Mouse (Mus musculus) MEL (cell line): Measurements from ENCODE around the gene Kat7. TPM values are rescaled to one million over a fixed set of nuclear protein-coding genes. Genes with fewer than 3 reads are reported as not detected.

ENCODE experiments used
- DNase-seq: peaks from one replicate; pipeline ENCODE4 v3.0.0; 2011; ENCODE audit warnings: low read depth, low spot score
- H3K27ac ChIP-seq: 2 replicates; pipeline ENCODE4 v1.5.1; 2012; ENCODE audit warnings: low read depth, mild to moderate bottlenecking, control low read depth, low read length, moderate library complexity; ENCODE audit not compliant: control insufficient read depth
- H3K27me3 ChIP-seq, 2 experiments: fragments of 150-350 bp in 1 of 2; sonication (generic) in 1 of 2; 2 replicates each; pipeline ENCODE4 v1.6.1; 2012; ENCODE audit warnings: low read length in 2 of 2, mild to moderate bottlenecking in 2 of 2, improper control_type of control experiment in 1 of 2, moderate library complexity in 1 of 2; ENCODE audit not compliant: insufficient read depth in 2 of 2, control insufficient read depth in 1 of 2
- H3K36me3 ChIP-seq, 2 experiments: 2 replicates each; pipeline ENCODE4 v1.6.1; 2012 to 2014; ENCODE audit warnings: low read length in 2 of 2, improper control_type of control experiment in 1 of 2, inconsistent platforms in 1 of 2, mild to moderate bottlenecking in 1 of 2; ENCODE audit not compliant: insufficient read depth in 2 of 2, control insufficient read depth in 1 of 2
- H3K4me1 ChIP-seq, 2 experiments: fragments of 150-350 bp in 1 of 2; sonication (generic) in 1 of 2; 2 replicates each; pipeline ENCODE4 v1.6.1; 2012; ENCODE audit warnings: low read length in 2 of 2, improper control_type of control experiment in 1 of 2, mild to moderate bottlenecking in 1 of 2; ENCODE audit not compliant: insufficient read depth in 2 of 2, control insufficient read depth in 1 of 2
- H3K4me3 ChIP-seq, 2 experiments: fragments of 150-350 bp in 1 of 2; sonication (generic) in 1 of 2; 2 replicates each; pipeline ENCODE4 v1.5.1; 2012; ENCODE audit warnings: low read depth in 2 of 2, low read length in 2 of 2, mild to moderate bottlenecking in 2 of 2, moderate library complexity in 2 of 2, control low read depth in 1 of 2, improper control_type of control experiment in 1 of 2; ENCODE audit not compliant: control insufficient read depth in 1 of 2, insufficient read depth in 1 of 2
- H3K79me2 ChIP-seq: 2 replicates; pipeline ENCODE4 v1.6.1; 2012; ENCODE audit warnings: mild to moderate bottlenecking, low read length, moderate library complexity; ENCODE audit not compliant: control insufficient read depth, poor library complexity, insufficient read depth
- H3K9ac ChIP-seq: 2 replicates; pipeline ENCODE4 v1.6.1; 2012; ENCODE audit warnings: low read depth, mild to moderate bottlenecking, control low read depth, low read length, moderate library complexity; ENCODE audit not compliant: control insufficient read depth, poor library complexity, severe bottlenecking
- H3K9me3 ChIP-seq: fragments of 150-350 bp; sonication (generic); replicated peaks from 2 replicates; pipeline ENCODE4 v1.6.1; 2012; ENCODE audit warnings: mild to moderate bottlenecking, low read length, improper control_type of control experiment, moderate library complexity; ENCODE audit not compliant: insufficient read depth
- BHLHE40 ChIP-seq: IDR thresholded peaks from 2 replicates; pipeline ENCODE4 v1.6.1; 2012; ENCODE audit warnings: low read depth, mild to moderate bottlenecking, inconsistent platforms, low read length, improper control_type of control experiment, borderline replicate concordance
- CHD1 ChIP-seq: IDR thresholded peaks from 2 replicates; pipeline ENCODE4 v1.6.1; 2012; ENCODE audit warnings: low read depth, mild to moderate bottlenecking, inconsistent platforms, low read length, improper control_type of control experiment
- CHD2 ChIP-seq: IDR thresholded peaks from 2 replicates; pipeline ENCODE4 v1.6.1; 2011; ENCODE audit warnings: low read length, improper control_type of control experiment
- CTCF ChIP-seq, 3 experiments: IDR thresholded peaks in 2 of 3; conservative IDR thresholded peaks in 1 of 3; 2 replicates each; pipeline ENCODE4 v1.5.1; 2011 to 2012; ENCODE audit warnings: low read length in 3 of 3, low read depth in 2 of 3, mild to moderate bottlenecking in 2 of 3, improper control_type of control experiment in 1 of 3, inconsistent platforms in 1 of 3, mixed read lengths in 1 of 3, moderate library complexity in 1 of 3; ENCODE audit not compliant: control insufficient read depth in 1 of 3, insufficient read depth in 1 of 3, poor library complexity in 1 of 3, severe bottlenecking in 1 of 3
- E2F4 ChIP-seq: IDR thresholded peaks from 2 replicates; pipeline ENCODE4 v1.6.1; 2011; ENCODE audit warnings: low read depth, low read length, improper control_type of control experiment, borderline replicate concordance
- EP300 ChIP-seq, 2 experiments: IDR thresholded peaks; 2 replicates each; pipeline ENCODE4 v1.6.1; 2011; ENCODE audit warnings: improper control_type of control experiment in 2 of 2, low read length in 2 of 2, low read depth in 1 of 2, mild to moderate bottlenecking in 1 of 2
- ETS1 ChIP-seq: IDR thresholded peaks from 2 replicates; pipeline ENCODE4 v1.6.1; 2012; ENCODE audit warnings: low read depth, mild to moderate bottlenecking, inconsistent platforms, low read length, improper control_type of control experiment, moderate library complexity
- GABPA ChIP-seq: IDR thresholded peaks from 2 replicates; pipeline ENCODE4 v1.6.1; 2012; ENCODE audit warnings: low read depth, mild to moderate bottlenecking, inconsistent platforms, low read length, improper control_type of control experiment, moderate library complexity
- HCFC1 ChIP-seq: IDR thresholded peaks from 2 replicates; pipeline ENCODE4 v1.6.1; 2012; ENCODE audit warnings: low read depth, mild to moderate bottlenecking, inconsistent platforms, low read length, improper control_type of control experiment, moderate library complexity
- MXI1 ChIP-seq: IDR thresholded peaks from 2 replicates; pipeline ENCODE4 v1.6.1; 2011; ENCODE audit warnings: mild to moderate bottlenecking, low read depth, low read length, improper control_type of control experiment
- RAD21 ChIP-seq: IDR thresholded peaks from 2 replicates; pipeline ENCODE4 v1.6.1; 2011; ENCODE audit warnings: mild to moderate bottlenecking, low read depth, low read length, improper control_type of control experiment
- SIN3A ChIP-seq: IDR thresholded peaks from 2 replicates; pipeline ENCODE4 v1.6.1; 2012; ENCODE audit warnings: low read length, improper control_type of control experiment, inconsistent platforms
- TCF12 ChIP-seq: IDR thresholded peaks from 2 replicates; pipeline ENCODE4 v1.6.1; 2014; ENCODE audit warnings: low read depth, mild to moderate bottlenecking, inconsistent platforms, low read length, improper control_type of control experiment, moderate library complexity
- USF1 ChIP-seq: IDR thresholded peaks from 2 replicates; pipeline ENCODE4 v1.6.1; 2014; ENCODE audit warnings: low read depth, mild to moderate bottlenecking, inconsistent platforms, low read length, improper control_type of control experiment, moderate library complexity
- USF2 ChIP-seq, 2 experiments: IDR thresholded peaks; 2 replicates each; pipeline ENCODE4 v1.6.1; 2011 to 2012; ENCODE audit warnings: improper control_type of control experiment in 2 of 2, low read length in 2 of 2, borderline replicate concordance in 1 of 2, inconsistent platforms in 1 of 2, low read depth in 1 of 2, mild to moderate bottlenecking in 1 of 2; ENCODE audit not compliant: insufficient read depth in 1 of 2
- ZNF384 ChIP-seq: IDR thresholded peaks from 2 replicates; pipeline ENCODE4 v1.6.1; 2012; ENCODE audit warnings: low read depth, mild to moderate bottlenecking, inconsistent platforms, low read length, improper control_type of control experiment
- polyA plus RNA-seq, 2 experiments: library from polyadenylated mRNA; stranded (reverse) in 1 of 2; unstranded in 1 of 2; fragments of >175 nt in 1 of 2; fragments of >200 nt in 1 of 2; gene quantifications; 2 replicates each; pipeline versions ENCODE4 v1.2.1 to v1.2.4; 2012; ENCODE audit warnings: low replicate concordance in 2 of 2, low read depth in 1 of 2; ENCODE audit not compliant: insufficient read length in 2 of 2, insufficient read depth in 1 of 2, missing spikeins in 1 of 2
- total RNA-seq: library from RNA; depleted of rRNA; stranded (reverse); fragments of 300-350 nt; gene quantifications from 2 replicates; pipeline ENCODE4 v1.2.3, GENCODE M21; 2012

The Kat7 gene
- total and polyA plus RNA-seq, 3 experiments = 81.4 to 100 (median 95.4) TPM

DNA sequence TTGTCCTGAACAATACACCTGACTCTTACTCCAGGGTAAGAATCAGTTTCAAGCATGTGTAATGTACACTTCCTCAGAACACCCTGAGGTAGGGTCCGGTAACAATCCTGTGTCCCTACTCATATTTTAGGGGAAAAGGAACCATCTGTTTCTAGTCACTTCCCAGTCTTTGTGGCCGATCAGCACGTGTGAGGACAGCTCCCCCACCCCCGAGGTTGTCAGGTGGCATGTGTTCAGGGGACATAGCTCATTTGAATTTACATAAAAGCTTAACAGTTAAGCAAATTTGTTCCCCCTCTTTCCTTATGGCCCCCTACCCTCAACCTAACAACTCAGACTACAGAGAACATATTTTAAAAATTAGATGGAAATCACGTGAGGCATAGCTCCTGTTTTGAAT, 30.6 kb upstream of the Kat7 start:
- no peak for TF ChIP-seq GABPA
- TF ChIP-seq TCF12 = no peak
- no peak for TF ChIP-seq CTCF (IDR thresholded peaks at IDR 0.05 in 2 of 3, conservative IDR thresholded peaks at IDR 0.05 in 1 of 3; ENCODE audit: control insufficient read depth in 1 of 3, insufficient read depth in 1 of 3, low read depth in 2 of 3, low read length in 3 of 3, poor library complexity in 1 of 3, severe bottlenecking in 1 of 3)
- TF ChIP-seq BHLHE40 = peak; percentile 39; the same call in 1 of the 2 replicates
- TF ChIP-seq EP300 (IDR thresholded peaks at IDR 0.05; ENCODE audit: low read depth in 1 of 2, low read length in 2 of 2) = no peak
- no peak for TF ChIP-seq RAD21
- TF ChIP-seq SIN3A = peak; percentile 28; the same call in 1 of the 2 replicates
- TF ChIP-seq USF2 (IDR thresholded peaks at IDR 0.05; ENCODE audit: borderline replicate concordance in 1 of 2, insufficient read depth in 1 of 2, low read depth in 1 of 2, low read length in 2 of 2) = no peak
- TF ChIP-seq ETS1 = 0 out of 2 replicates have a peak, but pooled peaks have one; percentile 2
- TF ChIP-seq E2F4 = no peak
- peak; percentile 12; the same call in 1 of the 2 replicates for TF ChIP-seq USF1
- peak; percentile 75 for TF ChIP-seq MXI1
- no peak for TF ChIP-seq CHD2
- 0 out of 2 replicates have a peak, but pooled peaks have one; percentile 2 for TF ChIP-seq HCFC1
- Histone ChIP-seq H3K4me3 (peak overlapping the region in 1 of 2 experiments; percentile 3; a peak in 1 of 4 replicates), H3K27me3 (no peaks in the 10 kb centered on the region), H3K9me3 (no peaks in the 10 kb centered on the region), H3K79me2 (peaks cover 68% of the 10 kb centered on the region), H3K36me3 (peaks cover 29 to 58% of the 10 kb centered on the region in 2 experiments), H3K9ac (peak overlapping the region; percentile 3; the same call in 1 of the 2 replicates), H3K27ac (peak overlapping the region; percentile 92), H3K4me1 (peaks cover 37 to 49% of the 10 kb centered on the region in 2 experiments)
- DNase-seq = no peak

GRCm38 (mm10) chr11:95340259-95340658, 30.2 kb upstream of the Kat7 start:
- peaks cover 36 to 51% of the 10 kb centered on the region in 2 experiments for H3K4me1 ChIP-seq
- no peaks in the 10 kb centered on the region for H3K9me3 ChIP-seq
- DNase-seq = no peak
- H3K4me3 ChIP-seq = peak overlapping the region; percentile 42 to 48
- TF ChIP-seq ZNF384 (no peak), CHD1 (0 out of 2 replicates have a peak, but pooled peaks have one; percentile 67)
- peaks cover 27 to 61% of the 10 kb centered on the region in 2 experiments for H3K36me3 ChIP-seq
- peak overlapping the region; percentile 44 for H3K9ac ChIP-seq
- H3K27me3 ChIP-seq = no peaks in the 10 kb centered on the region
- peak overlapping the region; percentile 92 for H3K27ac ChIP-seq
- H3K79me2 ChIP-seq = peaks cover 64% of the 10 kb centered on the region
